Comparison of ENCODE assay signal across 12 mouse cellular contexts in genomic region chr4:136832559-136833232, GRCm38 (mm10). TPM values are rescaled to one million over a fixed set of nuclear protein-coding genes. Genes with fewer than 3 reads are reported as not detected.
DNase-seq lines count a peak whose midpoint lies in the region; ATAC-seq and TF ChIP-seq lines count a peak whose summit lies in the region.
"Had no signal": no experiment of that assay in that cellular context is flagged by ENCODE, and none has a peak within 500 bp of the region (broad histone marks: within the 10 kb centered on the region; RNA-seq: fewer than 3 reads in every experiment).

No protein-coding gene starts in this region.

- no peaks in the 10 kb centered on the region for H3K9me3 ChIP-seq in kidney, postnatal 0 days (replicated peaks; ENCODE audit: low read length)
- no peaks in the 10 kb centered on the region for H3K9me3 ChIP-seq in kidney, embryonic 16.5 days (ENCODE audit: low read length)
- no peaks in the 10 kb centered on the region for H3K9me3 ChIP-seq in embryonic facial prominence, embryonic 15.5 days (replicated peaks)
- no peaks in the 10 kb centered on the region for H3K9me3 ChIP-seq in limb, embryonic 13.5 days

- H3K27me3 ChIP-seq in kidney, postnatal 0 days (ENCODE audit: insufficient read depth, low read length) = no peaks in the 10 kb centered on the region
- peaks cover 16% of the 10 kb centered on the region; the same call in 1 of the 2 replicates for H3K27me3 ChIP-seq in kidney, embryonic 16.5 days (ENCODE audit: insufficient read depth, low read length)
- peaks cover 5% of the 10 kb centered on the region; the same call in 1 of the 2 replicates for H3K27me3 ChIP-seq in embryonic facial prominence, embryonic 15.5 days
- peaks cover 12% of the 10 kb centered on the region for H3K27me3 ChIP-seq in limb, embryonic 13.5 days
- no peaks in the 10 kb centered on the region; the same call in 1 of the 2 replicates for H3K27me3 ChIP-seq in splenic B cell, adult 2 months (ENCODE audit: control insufficient read depth, insufficient read depth, low read length, poor library complexity, severe bottlenecking)

- no peaks in the 10 kb centered on the region for H3K36me3 ChIP-seq in kidney, postnatal 0 days (ENCODE audit: insufficient read depth, low read length)
- no peaks in the 10 kb centered on the region for H3K36me3 ChIP-seq in kidney, embryonic 16.5 days (ENCODE audit: insufficient read depth, low read length)
- H3K36me3 ChIP-seq in embryonic facial prominence, embryonic 15.5 days = no peaks in the 10 kb centered on the region
- 0 out of 2 replicates have a peak, but pooled peaks cover 2% of the 10 kb centered on the region for H3K36me3 ChIP-seq in limb, embryonic 13.5 days
- no peaks in the 10 kb centered on the region for H3K36me3 ChIP-seq in splenic B cell, adult 2 months (ENCODE audit: control insufficient read depth, insufficient read depth, low read length, poor library complexity, severe bottlenecking)

- no peak for DNase-seq in kidney, postnatal 0 days (ENCODE audit: low spot score)
- DNase-seq in splenic B cell, adult 2 months (ENCODE audit: low read depth, low spot score) = peak; percentile 43
- DNase-seq in lung, postnatal 36 days = no peak
- DNase-seq in gastrocnemius, adult 8-10 months (ENCODE audit: low spot score in 2 of 2) = no peak
- no peak for DNase-seq in ovary, postnatal 36 days (ENCODE audit: low spot score)
- DNase-seq: heart, postnatal 4 days; retina, postnatal 1 day had no signal

- no peak overlapping the region for H3K27ac ChIP-seq in kidney, postnatal 0 days
- no peak overlapping the region for H3K27ac ChIP-seq in kidney, embryonic 16.5 days (ENCODE audit: low read length)
- peak overlapping the region; percentile 95 for H3K27ac ChIP-seq in embryonic facial prominence, embryonic 15.5 days (replicated peaks)
- H3K27ac ChIP-seq in limb, embryonic 13.5 days = peak overlapping the region; percentile 0; the same call in 1 of the 2 replicates
- H3K27ac ChIP-seq: left cerebral cortex, adult 2 months; macrophage had no signal

- 0 out of 2 replicates have a peak, but pooled peaks have one; percentile 7 for TF ChIP-seq CTCF in kidney, postnatal 0 days (IDR thresholded peaks at IDR 0.05; ENCODE audit: low read depth)

- no peak for ATAC-seq in kidney, postnatal 0 days (replicated peaks; ENCODE audit: low FRiP score, low read depth)
- no peak for ATAC-seq in kidney, embryonic 16.5 days (ENCODE audit: low FRiP score, low TSS enrichment)
- ATAC-seq in embryonic facial prominence, embryonic 15.5 days (ENCODE audit: insufficient number of reproducible peaks, low FRiP score, low TSS enrichment, low read depth) = no peak
- no peak for ATAC-seq in limb, embryonic 13.5 days (ENCODE audit: low FRiP score, low read depth)

- H3K9ac ChIP-seq in kidney, postnatal 0 days (ENCODE audit: low read depth, low read length) = no peak overlapping the region
- H3K9ac ChIP-seq in kidney, embryonic 16.5 days (replicated peaks; ENCODE audit: low read length) = no peak overlapping the region
- no peak overlapping the region for H3K9ac ChIP-seq in embryonic facial prominence, embryonic 15.5 days
- peak overlapping the region; percentile 48; the same call in 1 of the 2 replicates for H3K9ac ChIP-seq in limb, embryonic 13.5 days

- 68% methylated on average over 16 of the region's 16 CpGs for WGBS in kidney, postnatal 0 days
- WGBS in kidney, embryonic 16.5 days = 62% methylated on average over 16 of the region's 16 CpGs
- WGBS in embryonic facial prominence, embryonic 15.5 days = 42% methylated on average over 16 of the region's 16 CpGs
- whole genome bisulfite sequencing in limb, embryonic 13.5 days = 47% methylated on average over 16 of the region's 16 CpGs

- H3K4me2 ChIP-seq in kidney, postnatal 0 days (ENCODE audit: low read length) = no peak overlapping the region
- no peak overlapping the region for H3K4me2 ChIP-seq in kidney, embryonic 16.5 days (replicated peaks; ENCODE audit: low read depth, low read length)
- H3K4me2 ChIP-seq in embryonic facial prominence, embryonic 15.5 days (replicated peaks) = peak overlapping the region; percentile 96
- peak overlapping the region; percentile 98 for H3K4me2 ChIP-seq in limb, embryonic 13.5 days (replicated peaks)

- H3K4me1 ChIP-seq in kidney, postnatal 0 days (replicated peaks; ENCODE audit: insufficient read depth, low read length) = peaks cover 30% of the 10 kb centered on the region
- peaks cover 53% of the 10 kb centered on the region for H3K4me1 ChIP-seq in kidney, embryonic 16.5 days (ENCODE audit: insufficient read depth, low read length)
- H3K4me1 ChIP-seq in embryonic facial prominence, embryonic 15.5 days = peaks cover 78% of the 10 kb centered on the region
- peaks cover 75% of the 10 kb centered on the region for H3K4me1 ChIP-seq in limb, embryonic 13.5 days

- H3K4me3 ChIP-seq in kidney, postnatal 0 days (replicated peaks; ENCODE audit: low read depth, low read length) = no peak overlapping the region
- H3K4me3 ChIP-seq in kidney, embryonic 16.5 days (ENCODE audit: low read length) = no peak overlapping the region
- H3K4me3 ChIP-seq in embryonic facial prominence, embryonic 15.5 days (replicated peaks) = no peak overlapping the region
- H3K4me3 ChIP-seq in limb, embryonic 13.5 days = no peak overlapping the region
- H3K4me3 ChIP-seq: left cerebral cortex, adult 2 months had no signal

RNA-seq across cellular contexts. Expression of gene Ephb2, which starts 3.1 kb away (rescaled TPM):
- 4.5 and 4.6 TPM in 2 replicates for polyA plus RNA-seq in kidney, postnatal 0 days (2015; fragmentation: Nextera tagmentation; extraction: Ambion mirVana)
- polyA plus RNA-seq in kidney, embryonic 16.5 days (2015; fragmentation: Nextera tagmentation; extraction: Ambion mirVana) = 3.4 and 3.6 TPM in 2 replicates
- 12.2 and 13.1 TPM in 2 replicates for polyA plus RNA-seq in embryonic facial prominence, embryonic 15.5 days (2015; fragmentation: Nextera tagmentation; extraction: Ambion mirVana)
- 10.3 and 10.9 TPM in 2 replicates for polyA plus RNA-seq in limb, embryonic 13.5 days (2015; fragmentation: Nextera tagmentation; extraction: Ambion mirVana)
- total RNA-seq in gastrocnemius, adult 8-10 months (2022) = under 1 TPM in 3 of 4 experiments, not detected in 1; 0.24 to 0.75 (median 0.56) TPM

RNA-seq across cellular contexts. Expression of gene C1qb, which starts 53.3 kb away (rescaled TPM):
- 54.4 and 69.0 TPM in 2 replicates for polyA plus RNA-seq in kidney, postnatal 0 days (2015; fragmentation: Nextera tagmentation; extraction: Ambion mirVana)
- 40.1 and 44.3 TPM in 2 replicates for polyA plus RNA-seq in kidney, embryonic 16.5 days (2015; fragmentation: Nextera tagmentation; extraction: Ambion mirVana)
- polyA plus RNA-seq in embryonic facial prominence, embryonic 15.5 days (2015; fragmentation: Nextera tagmentation; extraction: Ambion mirVana) = 85.7 and 86.5 TPM in 2 replicates
- 39.7 and 41.0 TPM in 2 replicates for polyA plus RNA-seq in limb, embryonic 13.5 days (2015; fragmentation: Nextera tagmentation; extraction: Ambion mirVana)
- 10 to 100 TPM in 1 of 4 experiments, 1 to 10 TPM in 3; 3.3 to 11.0 (median 7.2) TPM for total RNA-seq in gastrocnemius, adult 8-10 months (2022)

Comparison
In these comparisons a context has a peak if more than half of its experiments do, and no peak if none do; other contexts are left out.
1. H3K27ac ChIP-seq: peak in embryonic facial prominence, embryonic 15.5 days (single experiment) and limb, embryonic 13.5 days (single experiment); none in kidney, postnatal 0 days (single experiment) and kidney, embryonic 16.5 days (single experiment).
2. H3K4me2 ChIP-seq: peak in embryonic facial prominence, embryonic 15.5 days (single experiment) and limb, embryonic 13.5 days (single experiment); none in kidney, postnatal 0 days (single experiment) and kidney, embryonic 16.5 days (single experiment).